Mouse (Mus musculus) intestine, embryonic 15.5 days (tissue): ENCODE data around the gene Prpf38b. TPM values are rescaled to one million over a fixed set of nuclear protein-coding genes. Genes with fewer than 3 reads are reported as not detected.
A peak's percentile ranks its signal among the peaks of the same experiment; 100 is the strongest.

ENCODE experiments used
- ATAC-seq: fragments of 200-750 bp; cut with Nextera tagmentation; 2 replicates; pipeline ENCODE4 v1.8.0; 2017; ENCODE audit warnings: moderate TSS enrichment, moderate library complexity
- H3K27ac ChIP-seq: fragments of 300-500 bp; sonication (generic); 2 replicates; pipeline ENCODE4 v1.5.1; 2015; ENCODE audit warnings: mild to moderate bottlenecking, inconsistent platforms
- H3K27me3 ChIP-seq: fragments of 300-500 bp; sonication (generic); replicated peaks from 2 replicates; pipeline ENCODE4 v1.6.1; 2015; ENCODE audit warnings: inconsistent platforms
- H3K36me3 ChIP-seq: fragments of 300-500 bp; sonication (generic); 2 replicates; pipeline ENCODE4 v1.6.1; 2015; ENCODE audit warnings: inconsistent platforms
- H3K4me1 ChIP-seq: fragments of 300-500 bp; sonication (generic); replicated peaks from 2 replicates; pipeline ENCODE4 v1.6.1; 2015; ENCODE audit warnings: inconsistent platforms
- H3K4me2 ChIP-seq: fragments of 300-500 bp; sonication (generic); replicated peaks from 2 replicates; pipeline ENCODE4 v1.6.1; 2015; ENCODE audit warnings: mild to moderate bottlenecking, inconsistent platforms
- H3K4me3 ChIP-seq: fragments of 300-500 bp; sonication (generic); replicated peaks from 2 replicates; pipeline ENCODE4 v1.5.1; 2015; ENCODE audit warnings: inconsistent platforms
- H3K9ac ChIP-seq: fragments of 300-500 bp; sonication (generic); 2 replicates; pipeline ENCODE4 v1.6.1; 2015; ENCODE audit warnings: inconsistent platforms
- H3K9me3 ChIP-seq: fragments of 300-500 bp; sonication (generic); 2 replicates; pipeline ENCODE4 v1.6.1; 2016; ENCODE audit warnings: inconsistent platforms
- WGBS: fragments of 180-500 bp; shearing (Covaris S2); methylation state at CpG from one replicate; pipeline ENCODE4 v1.1.7; 2015; 5-methylcytosine and 5-hydroxymethylcytosine counted together
- polyA plus RNA-seq: library from polyadenylated mRNA; unstranded; fragments of >200 nt; fragmentation: Nextera tagmentation; extraction: Ambion mirVana; gene quantifications from 2 replicates; pipeline ENCODE4 v1.2.1, GENCODE M21; 2015

Gene Prpf38b
- 74.4 and 79.3 TPM in 2 replicates for polyA plus RNA-seq

DNA sequence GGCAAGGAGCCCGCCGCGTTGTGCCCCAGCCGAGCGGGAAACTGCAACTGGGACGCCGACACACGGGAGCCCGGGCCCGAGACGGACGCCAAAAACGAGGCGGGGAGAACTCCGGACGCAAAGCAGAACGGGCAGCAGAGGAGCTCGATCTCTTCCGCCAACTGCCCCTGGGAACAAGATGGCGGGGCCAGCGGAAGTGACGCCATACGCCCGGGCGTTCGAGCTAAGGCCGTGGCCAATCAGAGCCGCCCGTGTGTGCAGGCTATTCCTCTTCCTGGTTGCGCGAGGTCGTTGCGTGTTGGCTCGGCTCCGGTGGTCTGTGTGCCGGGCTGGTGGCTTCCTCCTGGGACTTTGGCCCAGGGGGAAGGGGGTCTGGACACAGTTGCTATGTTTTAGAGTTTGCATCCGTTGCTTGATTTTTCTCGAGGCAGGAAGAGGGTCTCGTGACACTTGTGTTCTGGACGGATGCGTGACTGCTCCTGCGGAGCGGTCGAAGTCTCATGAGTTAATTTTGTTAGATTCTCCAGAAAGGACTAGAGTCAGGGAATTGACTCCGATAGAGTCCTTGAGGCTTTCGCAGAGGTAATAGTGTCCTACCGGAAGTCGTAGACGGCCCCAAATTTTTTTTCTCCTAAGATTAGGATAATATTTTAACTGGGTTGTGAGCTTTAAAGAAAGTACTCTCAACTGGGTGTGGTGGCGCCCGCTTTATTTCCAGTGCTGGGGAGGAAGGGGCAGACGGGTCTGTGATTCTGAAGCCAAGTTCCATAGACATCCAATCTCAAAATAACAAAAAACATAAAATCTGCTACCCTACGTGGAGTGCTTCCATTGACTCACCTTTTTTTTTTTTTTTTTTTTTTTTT, at the start of gene Prpf38b:
Gene Prpf38b, minus strand, starts transcription at position 180 of the 866 bp plus-strand sequence.
- peak within 1 kb of the TSS; percentile 91 for H3K4me3 ChIP-seq
- peak within 1 kb of the TSS; percentile 96 for H3K9ac ChIP-seq
- H3K27ac ChIP-seq, result peak within 1 kb of the TSS; percentile 100
- 0 out of 2 replicates have a peak, but pooled peaks cover 5% of the 10 kb centered on the region for H3K4me1 ChIP-seq
- no peaks in the 10 kb centered on the region for H3K27me3 ChIP-seq
- no peaks in the 10 kb centered on the region for H3K9me3 ChIP-seq
- ATAC-seq, result peak; percentile 98
- peak within 1 kb of the TSS; percentile 78 for H3K4me2 ChIP-seq
- H3K36me3 ChIP-seq, result peaks cover 2% of the 10 kb centered on the region; the same call in 1 of the 2 replicates
- WGBS, result under 1% methylated on average over 53 of the region's 53 CpGs

DNA sequence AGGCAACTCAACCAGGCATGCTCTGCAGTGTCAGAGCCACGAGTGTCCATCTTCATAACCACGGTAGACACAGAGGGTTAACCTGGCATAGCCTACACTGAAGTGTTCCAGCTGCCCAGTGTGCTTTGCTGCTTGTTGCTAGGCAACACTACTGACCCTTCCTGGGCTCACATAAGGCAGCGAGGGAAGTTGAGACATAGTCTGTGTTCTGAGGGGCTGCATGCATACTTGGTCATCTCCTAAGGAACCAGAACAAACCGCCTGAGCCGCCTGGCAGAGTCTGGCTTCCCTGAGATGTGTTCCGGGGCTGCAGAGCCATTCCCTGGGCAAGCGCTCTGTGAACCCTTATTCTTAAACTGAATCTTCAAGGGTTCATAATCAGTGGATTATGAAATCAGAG, 49.7 kb upstream of the Prpf38b start:
- Histone ChIP-seq H3K4me2 (no peak overlapping the region; the same call in 1 of the 2 replicates), H3K27me3 (no peaks in the 10 kb centered on the region), H3K9me3 (no peaks in the 10 kb centered on the region), H3K4me3 (no peak overlapping the region), H3K27ac (no peak overlapping the region), H3K4me1 (peaks cover 11% of the 10 kb centered on the region), H3K9ac (no peak overlapping the region), H3K36me3 (no peaks in the 10 kb centered on the region)
- 42% methylated on average over 7 of the region's 7 CpGs for WGBS
- ATAC-seq, result 0 out of 2 replicates have a peak, but pooled peaks have one; percentile 17

DNA sequence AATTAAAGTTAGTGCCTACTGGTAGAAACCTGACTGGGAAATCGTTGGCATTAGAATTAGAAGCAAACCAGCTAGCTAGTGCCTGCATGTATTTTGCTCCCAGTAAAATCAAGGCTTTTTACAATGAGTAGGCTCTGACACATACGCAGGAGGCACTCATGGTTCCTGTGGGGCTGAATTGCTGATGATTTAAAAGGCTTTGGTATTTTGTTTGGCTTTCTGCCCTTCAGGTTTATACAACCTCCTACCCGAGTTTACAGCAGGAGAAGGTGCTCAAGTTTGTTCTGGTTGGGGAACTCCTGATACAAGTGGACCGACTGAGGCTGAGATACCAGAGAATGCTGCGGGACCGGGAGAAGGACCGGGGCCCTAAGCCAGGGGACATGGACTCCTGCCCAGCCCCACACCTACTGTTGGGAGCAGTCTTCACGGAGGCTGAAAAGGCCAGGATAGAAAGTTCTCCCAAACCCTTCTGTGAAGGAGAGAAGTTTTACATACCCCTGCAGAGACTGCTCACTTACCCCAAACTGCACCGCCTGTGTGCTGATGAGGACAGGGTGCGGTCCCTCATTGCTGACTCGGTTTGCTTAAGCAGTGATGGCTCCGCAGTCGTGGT, 48.3 kb upstream of the Prpf38b start:
- H3K4me2 ChIP-seq, result no peak overlapping the region
- H3K4me3 ChIP-seq, result no peak overlapping the region
- no peak for ATAC-seq
- 64% methylated on average over 13 of the region's 13 CpGs for WGBS
- H3K4me1 ChIP-seq, result peaks cover 11% of the 10 kb centered on the region
- no peaks in the 10 kb centered on the region for H3K36me3 ChIP-seq
- no peaks in the 10 kb centered on the region for H3K27me3 ChIP-seq
- no peaks in the 10 kb centered on the region for H3K9me3 ChIP-seq
- H3K9ac ChIP-seq, result no peak overlapping the region
- no peak overlapping the region for H3K27ac ChIP-seq

DNA sequence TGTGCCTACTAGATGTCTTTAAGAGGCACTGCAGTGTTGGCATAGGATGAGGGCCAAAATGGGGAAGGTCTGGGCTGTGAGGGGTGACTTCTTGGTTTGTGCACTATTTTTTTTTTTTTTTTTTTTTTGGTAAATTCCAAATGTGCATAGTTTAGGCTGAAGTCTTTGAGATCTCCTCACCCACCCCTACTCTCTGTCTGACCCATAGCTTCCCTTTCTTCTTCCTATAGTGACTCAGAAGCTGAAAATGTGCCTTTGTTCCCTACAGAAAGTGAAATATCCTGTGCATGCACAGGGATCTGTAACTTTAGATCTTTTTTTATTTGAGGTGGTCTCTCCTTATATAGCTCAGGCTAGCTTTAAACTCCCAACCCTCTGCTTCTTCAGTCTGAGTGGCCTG, 46.4 kb upstream of the Prpf38b start:
- no peaks in the 10 kb centered on the region for H3K36me3 ChIP-seq
- no peak overlapping the region for H3K27ac ChIP-seq
- no peaks in the 10 kb centered on the region for H3K27me3 ChIP-seq
- H3K9ac ChIP-seq, result no peak overlapping the region
- no peak overlapping the region for H3K4me3 ChIP-seq
- H3K4me1 ChIP-seq, result peaks cover 11% of the 10 kb centered on the region
- no peak for ATAC-seq
- no peaks in the 10 kb centered on the region for H3K9me3 ChIP-seq
- H3K4me2 ChIP-seq, result no peak overlapping the region

DNA sequence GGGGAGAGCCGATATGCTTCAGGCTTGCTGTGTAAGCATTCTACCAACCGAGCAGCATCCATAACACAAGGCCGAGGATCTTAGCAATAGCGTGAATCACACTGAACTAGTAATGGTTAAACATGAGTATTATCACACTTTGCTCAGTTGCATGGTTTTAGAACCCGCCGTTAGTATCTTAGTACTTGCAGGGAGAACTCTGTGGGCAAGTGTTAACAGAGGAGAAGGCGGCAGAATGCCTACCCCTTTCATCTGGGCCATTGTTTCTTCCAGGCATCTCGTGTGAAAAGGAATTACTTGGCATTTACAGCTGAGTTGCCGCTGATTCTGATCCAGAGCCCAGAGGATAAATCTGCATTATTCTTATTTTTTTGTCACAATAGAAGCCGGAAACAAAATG, 29.5 kb upstream of the Prpf38b start:
- H3K9ac ChIP-seq, result no peak overlapping the region
- no peak for ATAC-seq
- H3K4me3 ChIP-seq, result no peak overlapping the region
- H3K9me3 ChIP-seq, result no peaks in the 10 kb centered on the region
- WGBS, result 89% methylated on average over 10 of the region's 10 CpGs
- no peaks in the 10 kb centered on the region for H3K27me3 ChIP-seq
- no peak overlapping the region for H3K4me2 ChIP-seq
- no peaks in the 10 kb centered on the region for H3K36me3 ChIP-seq
- peaks cover 4% of the 10 kb centered on the region; the same call in 1 of the 2 replicates for H3K4me1 ChIP-seq
- H3K27ac ChIP-seq, result no peak overlapping the region

DNA sequence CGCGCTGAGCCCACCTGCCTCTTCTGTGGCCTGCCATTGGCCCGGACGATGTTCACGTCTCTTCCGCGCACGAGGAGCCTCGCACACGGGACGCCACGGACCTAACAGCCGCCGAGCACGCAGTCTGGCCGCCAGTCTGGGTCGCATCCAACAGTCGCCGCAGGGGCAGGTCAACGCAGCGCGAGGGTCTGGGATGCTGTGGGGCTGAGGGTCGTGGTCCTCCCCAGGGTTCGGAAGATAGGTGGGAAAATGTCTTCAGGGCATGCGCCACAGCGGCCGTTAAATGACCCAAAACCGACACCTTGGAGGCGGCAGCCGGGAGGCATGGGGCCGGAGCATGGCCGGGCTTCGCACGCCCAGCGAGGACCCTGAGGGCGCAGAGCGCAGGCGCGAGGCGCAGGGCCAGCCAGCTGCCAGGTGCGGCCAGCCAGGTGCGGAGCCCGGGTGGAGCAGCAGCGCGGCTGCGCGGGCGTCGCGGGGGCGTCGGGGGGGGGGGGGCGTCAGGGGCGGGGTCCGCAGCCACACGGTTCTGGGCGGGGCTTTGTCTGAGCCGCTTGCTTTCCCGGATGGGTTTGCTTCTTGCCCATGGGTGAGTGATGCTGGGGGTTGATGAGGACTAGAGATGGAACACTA, 28.6 kb upstream of the Prpf38b start, which contains the start of gene Gm9857:
Gene Gm9857, minus strand, starts transcription at position 445 of the 633 bp plus-strand sequence.
- Histone ChIP-seq H3K4me3 (peak within 1 kb of the TSS; percentile 33), H3K4me2 (peak within 1 kb of the TSS; percentile 68), H3K36me3 (no peaks in the 10 kb centered on the region), H3K4me1 (peaks cover 4% of the 10 kb centered on the region; the same call in 1 of the 2 replicates), H3K9me3 (no peaks in the 10 kb centered on the region), H3K27ac (no peak within 1 kb of the TSS), H3K9ac (no peak within 1 kb of the TSS), H3K27me3 (no peaks in the 10 kb centered on the region)
- peak; percentile 80 for ATAC-seq
- WGBS, result 53% methylated on average over 54 of the region's 59 CpGs

DNA sequence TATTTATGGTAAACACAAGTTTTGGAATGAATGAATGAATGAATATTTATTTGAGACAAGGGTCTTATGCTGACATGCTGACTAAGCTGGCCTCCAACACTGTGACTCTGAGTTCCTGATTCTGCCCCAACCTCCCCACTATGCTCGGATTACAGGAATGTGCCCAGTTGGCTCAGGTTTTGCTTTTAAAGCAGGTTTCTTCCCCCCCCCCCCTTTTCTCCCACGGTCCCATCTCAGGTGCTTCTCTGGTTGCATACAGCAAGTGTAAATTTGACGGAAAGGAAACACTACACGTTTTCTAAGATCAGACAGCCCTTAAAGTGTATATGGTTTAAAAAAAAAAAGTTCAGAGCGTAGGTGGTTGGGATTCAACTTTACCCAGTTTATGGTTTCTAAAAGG, 28.0 kb upstream of the Prpf38b start, which contains the start of gene Henmt1:
Gene Henmt1, plus strand, starts transcription at position 301 of the 400 bp plus-strand sequence.
- no peaks in the 10 kb centered on the region for H3K9me3 ChIP-seq
- no peaks in the 10 kb centered on the region for H3K36me3 ChIP-seq
- H3K27ac ChIP-seq, result no peak within 1 kb of the TSS
- H3K4me1 ChIP-seq, result peaks cover 4% of the 10 kb centered on the region; the same call in 1 of the 2 replicates
- peak within 1 kb of the TSS; percentile 33 for H3K4me3 ChIP-seq
- 84% methylated on average over 5 of the region's 5 CpGs for WGBS
- no peak within 1 kb of the TSS for H3K9ac ChIP-seq
- H3K27me3 ChIP-seq, result no peaks in the 10 kb centered on the region
- no peak for ATAC-seq
- peak within 1 kb of the TSS; percentile 68 for H3K4me2 ChIP-seq

DNA sequence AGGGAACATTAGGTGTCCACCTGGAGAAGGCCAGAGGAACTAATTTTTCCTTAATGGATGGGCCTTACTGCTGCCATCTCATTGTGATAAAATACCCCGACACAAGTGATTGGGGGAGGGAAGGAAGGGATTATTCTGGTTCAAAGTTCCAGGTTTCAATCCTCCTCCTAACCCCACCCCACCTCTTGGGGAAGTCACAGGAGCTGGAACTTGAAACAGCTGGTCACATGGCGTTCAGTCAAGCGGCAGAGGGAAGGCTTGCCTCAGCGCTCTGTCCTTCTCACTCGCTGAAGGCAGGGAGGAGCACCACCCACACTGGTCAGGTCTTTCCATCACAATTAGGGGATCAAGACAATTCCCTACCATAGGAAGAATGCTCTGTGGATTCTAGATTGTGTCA, 27.2 kb upstream of the Prpf38b start:
- Histone ChIP-seq H3K4me2 (no peak overlapping the region), H3K4me1 (peaks cover 4% of the 10 kb centered on the region; the same call in 1 of the 2 replicates), H3K27me3 (no peaks in the 10 kb centered on the region), H3K4me3 (no peak overlapping the region), H3K27ac (no peak overlapping the region), H3K9ac (no peak overlapping the region), H3K36me3 (no peaks in the 10 kb centered on the region), H3K9me3 (no peaks in the 10 kb centered on the region)
- 93% methylated on average over 5 of the region's 5 CpGs for WGBS
- no peak for ATAC-seq

DNA sequence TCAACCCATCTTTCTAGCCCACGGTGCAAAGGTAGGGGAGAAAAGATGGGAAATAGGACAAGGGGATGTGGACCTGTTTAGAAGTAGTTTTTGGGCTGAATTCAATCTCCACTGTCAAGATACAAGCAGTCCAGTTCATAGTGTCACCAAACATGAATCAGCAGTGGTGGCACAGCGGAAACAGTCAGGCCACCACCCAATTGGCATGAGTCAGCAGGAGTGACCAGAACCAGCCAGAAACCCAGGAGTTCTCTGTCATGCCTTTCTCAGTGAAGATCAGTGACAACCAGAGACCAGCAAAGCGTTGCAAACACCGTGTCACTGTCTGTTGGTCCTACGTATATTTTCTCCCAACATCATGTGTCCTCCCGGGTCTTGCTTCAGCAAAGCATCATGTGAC, 22.0 kb upstream of the Prpf38b start:
- Histone ChIP-seq H3K27ac (no peak overlapping the region), H3K4me1 (no peaks in the 10 kb centered on the region), H3K4me3 (no peak overlapping the region), H3K9ac (no peak overlapping the region), H3K4me2 (no peak overlapping the region), H3K9me3 (no peaks in the 10 kb centered on the region), H3K27me3 (no peaks in the 10 kb centered on the region), H3K36me3 (no peaks in the 10 kb centered on the region)
- 94% methylated on average over 6 of the region's 6 CpGs for WGBS
- no peak for ATAC-seq

DNA sequence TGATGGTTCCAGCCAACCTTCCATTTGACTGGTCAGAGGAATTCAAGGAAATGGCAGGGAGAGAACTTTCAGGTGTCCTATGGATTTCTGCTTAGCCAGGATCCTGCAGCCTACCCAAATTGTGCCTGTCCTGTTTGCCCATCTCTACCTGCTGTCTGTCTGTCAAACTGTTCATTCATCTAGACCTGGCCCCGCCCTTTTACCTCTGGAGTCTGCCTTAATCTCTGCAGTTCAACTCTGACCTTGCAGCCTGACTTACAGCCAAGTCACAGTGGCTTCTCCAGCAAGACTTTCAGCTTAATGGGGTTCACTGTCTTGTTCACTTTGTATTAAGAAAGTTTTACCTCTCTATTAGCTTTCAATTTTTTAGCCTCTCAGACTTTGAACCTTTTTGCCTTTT, 14.8 kb upstream of the Prpf38b start:
- H3K27ac ChIP-seq, result no peak overlapping the region
- peak; percentile 67 for ATAC-seq
- no peaks in the 10 kb centered on the region for H3K9me3 ChIP-seq
- no peaks in the 10 kb centered on the region for H3K27me3 ChIP-seq
- 71% methylated on average over 1 of the region's 1 CpGs for WGBS
- H3K36me3 ChIP-seq, result no peaks in the 10 kb centered on the region
- no peaks in the 10 kb centered on the region for H3K4me1 ChIP-seq
- H3K9ac ChIP-seq, result no peak overlapping the region
- no peak overlapping the region for H3K4me3 ChIP-seq
- no peak overlapping the region for H3K4me2 ChIP-seq

DNA sequence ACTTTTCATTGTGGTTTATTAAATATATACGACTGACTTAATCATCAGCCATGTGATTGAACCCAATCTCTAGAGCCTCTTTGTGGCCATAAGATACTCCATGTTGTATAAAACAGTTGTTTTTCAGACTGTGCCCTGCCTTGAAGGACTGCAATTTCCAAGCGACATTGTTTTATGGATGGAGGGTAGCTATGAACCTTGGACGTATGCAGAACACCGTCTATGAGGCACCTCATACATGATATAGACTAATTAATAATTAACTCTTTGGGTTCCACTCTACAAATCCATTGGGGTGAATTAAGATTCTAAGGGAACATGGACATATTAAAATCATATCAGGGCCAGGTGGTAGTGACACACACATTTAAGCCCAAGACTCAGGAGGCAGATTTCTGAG, 14.2 kb upstream of the Prpf38b start:
- Histone ChIP-seq H3K4me1 (no peaks in the 10 kb centered on the region), H3K36me3 (no peaks in the 10 kb centered on the region), H3K27ac (no peak overlapping the region), H3K27me3 (no peaks in the 10 kb centered on the region), H3K9ac (no peak overlapping the region), H3K4me2 (no peak overlapping the region), H3K9me3 (no peaks in the 10 kb centered on the region), H3K4me3 (no peak overlapping the region)
- ATAC-seq, result peak; percentile 50
- 67% methylated on average over 4 of the region's 4 CpGs for WGBS

DNA sequence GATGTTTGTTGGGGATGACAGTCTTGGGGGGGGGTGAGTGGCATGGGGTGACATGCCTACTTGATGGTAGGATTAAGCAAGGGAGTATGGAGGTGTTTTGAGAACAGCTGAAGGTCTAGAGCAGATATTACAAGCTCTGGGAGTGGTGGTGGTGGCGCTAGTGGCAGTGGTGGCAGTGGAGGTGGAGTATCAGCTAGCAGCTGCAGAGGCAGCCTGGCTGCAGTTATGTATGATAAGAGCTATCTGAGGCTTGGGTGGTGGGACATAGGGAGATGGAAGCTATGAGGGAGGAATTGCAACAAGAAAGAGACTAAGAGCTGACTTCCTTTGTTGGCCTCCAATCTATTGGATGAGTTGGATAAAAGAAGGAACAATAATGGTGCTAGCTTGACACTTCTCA, 10.3 kb upstream of the Prpf38b start:
- no peaks in the 10 kb centered on the region for H3K9me3 ChIP-seq
- H3K27me3 ChIP-seq, result no peaks in the 10 kb centered on the region
- H3K36me3 ChIP-seq, result no peaks in the 10 kb centered on the region
- H3K4me1 ChIP-seq, result no peaks in the 10 kb centered on the region
- H3K27ac ChIP-seq, result no peak overlapping the region
- no peak overlapping the region for H3K4me3 ChIP-seq
- 95% methylated on average over 1 of the region's 1 CpGs for WGBS
- no peak overlapping the region for H3K9ac ChIP-seq
- H3K4me2 ChIP-seq, result no peak overlapping the region
- ATAC-seq, result no peak
